In the genomic region with DNA sequence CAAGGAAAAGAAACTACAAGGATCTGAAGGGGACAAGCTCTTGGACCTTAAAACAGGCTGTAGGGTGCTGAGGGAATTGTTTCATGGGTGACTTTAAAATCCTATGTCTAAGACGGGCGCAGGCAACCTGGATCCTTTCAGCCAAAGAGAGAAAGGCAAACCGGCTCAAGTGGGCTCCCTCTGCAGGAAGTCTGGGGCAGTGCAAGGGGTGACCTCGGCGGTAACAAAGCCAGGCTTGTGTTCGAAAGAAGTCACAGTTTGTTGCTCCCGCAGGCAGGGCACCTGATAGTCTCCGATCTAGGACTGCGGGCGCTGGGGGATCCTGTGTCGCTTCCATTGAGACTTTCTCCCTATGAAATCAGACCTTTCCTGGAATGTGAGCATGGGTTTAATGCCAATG, we compare ENCODE assay signal across 9 mouse cellular contexts. TPM values are rescaled to one million over a fixed set of nuclear protein-coding genes. Genes with fewer than 3 reads are reported as not detected.
DNase-seq lines count a peak whose midpoint lies in the region; ATAC-seq and TF ChIP-seq lines count a peak whose summit lies in the region.
"Had no signal": no experiment of that assay in that cellular context is flagged by ENCODE, and none has a peak within 500 bp of the region (broad histone marks: within the 10 kb centered on the region; RNA-seq: fewer than 3 reads in every experiment).

No protein-coding gene starts in this region.

- no peak overlapping the region for H3K4me2 ChIP-seq in kidney, embryonic 16.5 days (replicated peaks; ENCODE audit: low read depth, low read length)
- H3K4me2 ChIP-seq in intestine, embryonic 15.5 days (replicated peaks) = peak overlapping the region; percentile 33
- H3K4me2 ChIP-seq in midbrain, embryonic 11.5 days = no peak overlapping the region
- H3K4me2 ChIP-seq: stomach, embryonic 15.5 days had no signal

- intact Hi-C loops in left cerebral cortex, postnatal 10 days (cut with DNase I) = loop anchor here (5.0 kb wide), 1 partner anchor 33 kb away; no protein-coding TSS in a partner anchor

- H3K4me3 ChIP-seq in kidney, embryonic 16.5 days (ENCODE audit: low read length) = no peak overlapping the region
- no peak overlapping the region for H3K4me3 ChIP-seq in intestine, embryonic 15.5 days (replicated peaks)
- H3K4me3 ChIP-seq in midbrain, embryonic 11.5 days (ENCODE audit: low read depth, low read length) = no peak overlapping the region
- H3K4me3 ChIP-seq in small intestine, adult 2 months (ENCODE audit: low read depth, low read length) = no peak overlapping the region
- H3K4me3 ChIP-seq: stomach, embryonic 15.5 days had no signal

- 0 out of 2 replicates have a peak, but pooled peaks cover 5% of the 10 kb centered on the region for H3K27me3 ChIP-seq in kidney, embryonic 16.5 days (ENCODE audit: insufficient read depth, low read length)
- H3K27me3 ChIP-seq in intestine, embryonic 15.5 days (replicated peaks) = no peaks in the 10 kb centered on the region
- no peaks in the 10 kb centered on the region for H3K27me3 ChIP-seq in midbrain, embryonic 11.5 days (ENCODE audit: control insufficient read depth, insufficient read depth, low read length)
- no peaks in the 10 kb centered on the region for H3K27me3 ChIP-seq in small intestine, adult 2 months (ENCODE audit: control insufficient read depth, insufficient read depth, low read length)
- H3K27me3 ChIP-seq: stomach, embryonic 15.5 days had no signal

- no peaks in the 10 kb centered on the region for H3K4me1 ChIP-seq in kidney, embryonic 16.5 days (ENCODE audit: insufficient read depth, low read length)
- 0 out of 2 replicates have a peak, but pooled peaks cover 2% of the 10 kb centered on the region for H3K4me1 ChIP-seq in intestine, embryonic 15.5 days (replicated peaks)
- H3K4me1 ChIP-seq in midbrain, embryonic 11.5 days (ENCODE audit: control insufficient read depth, insufficient read depth, low read length) = peaks cover 16% of the 10 kb centered on the region
- H3K4me1 ChIP-seq in small intestine, adult 2 months (ENCODE audit: control insufficient read depth, insufficient read depth, insufficient read length, low read length) = no peaks in the 10 kb centered on the region
- H3K4me1 ChIP-seq: stomach, embryonic 15.5 days had no signal

- no peaks in the 10 kb centered on the region for H3K9me3 ChIP-seq in kidney, embryonic 16.5 days (ENCODE audit: low read length)
- no peaks in the 10 kb centered on the region for H3K9me3 ChIP-seq in intestine, embryonic 15.5 days
- H3K9me3 ChIP-seq in midbrain, embryonic 11.5 days (ENCODE audit: control insufficient read depth, low read length) = no peaks in the 10 kb centered on the region
- H3K9me3 ChIP-seq: stomach, embryonic 15.5 days had no signal

- H3K36me3 ChIP-seq in kidney, embryonic 16.5 days (ENCODE audit: insufficient read depth, low read length) = no peaks in the 10 kb centered on the region
- no peaks in the 10 kb centered on the region for H3K36me3 ChIP-seq in intestine, embryonic 15.5 days
- H3K36me3 ChIP-seq in midbrain, embryonic 11.5 days (ENCODE audit: control insufficient read depth, insufficient read depth, low read length) = no peaks in the 10 kb centered on the region
- H3K36me3 ChIP-seq in small intestine, adult 2 months (ENCODE audit: control insufficient read depth, insufficient read depth, low read length) = no peaks in the 10 kb centered on the region
- H3K36me3 ChIP-seq: stomach, embryonic 15.5 days had no signal

- TF ChIP-seq POLR2A in small intestine, adult 2 months (IDR thresholded peaks at IDR 0.05; ENCODE audit: low read depth, low read length) = no peak

- H3K27ac ChIP-seq in kidney, embryonic 16.5 days (ENCODE audit: low read length) = no peak overlapping the region
- no peak overlapping the region for H3K27ac ChIP-seq in intestine, embryonic 15.5 days
- no peak overlapping the region for H3K27ac ChIP-seq in midbrain, embryonic 11.5 days (ENCODE audit: low read depth, low read length)
- no peak overlapping the region for H3K27ac ChIP-seq in small intestine, adult 2 months (ENCODE audit: insufficient read depth, low read depth, low read length)
- H3K27ac ChIP-seq: stomach, embryonic 15.5 days had no signal

- no peak overlapping the region for H3K9ac ChIP-seq in kidney, embryonic 16.5 days (replicated peaks; ENCODE audit: low read length)
- H3K9ac ChIP-seq in intestine, embryonic 15.5 days = no peak overlapping the region
- H3K9ac ChIP-seq in midbrain, embryonic 11.5 days (ENCODE audit: low read length) = no peak overlapping the region
- H3K9ac ChIP-seq: stomach, embryonic 15.5 days had no signal

- peak; percentile 79 for TF ChIP-seq CTCF in small intestine, adult 2 months (IDR thresholded peaks at IDR 0.05; ENCODE audit: extremely low read depth, insufficient read length, insufficient replicate concordance, low read depth, low read length)

- ATAC-seq in kidney, embryonic 16.5 days (ENCODE audit: low FRiP score, low TSS enrichment) = no peak
- ATAC-seq in intestine, embryonic 15.5 days = no peak
- 0 out of 2 replicates have a peak, but pooled peaks have one; percentile 25 for ATAC-seq in midbrain, embryonic 11.5 days (ENCODE audit: low FRiP score)

- DNase-seq in kidney, adult 11 months = peak; percentile 55
- peak; percentile 74 to 85 for DNase-seq in cerebellum, postnatal 4 days (ENCODE audit: low spot score in 2 of 2)
- DNase-seq in frontal cortex, postnatal 36 days (ENCODE audit: low spot score in 2 of 2) = peak; percentile 76 to 86
- DNase-seq in left cerebral cortex, postnatal 10 days (ENCODE audit: extremely low spot score in 1 of 2, low spot score in 2 of 2) = peak; percentile 69 to 79
- peak; percentile 98 for DNase-seq in midbrain, embryonic 11.5 days (ENCODE audit: low spot score, missing footprints)

- WGBS in kidney, embryonic 16.5 days = 6% methylated on average over 11 of the region's 11 CpGs
- WGBS in intestine, embryonic 15.5 days = 11% methylated on average over 11 of the region's 11 CpGs
- WGBS in midbrain, embryonic 11.5 days = 4% methylated on average over 11 of the region's 11 CpGs
- 7% methylated on average over 11 of the region's 11 CpGs for WGBS in small intestine, adult 2 months

RNA-seq across cellular contexts. Expression of gene Rab12, which starts 33.8 kb away (rescaled TPM):
- polyA plus RNA-seq in kidney, embryonic 16.5 days (2015; fragmentation: Nextera tagmentation; extraction: Ambion mirVana) = 15.7 and 35.9 TPM in 2 replicates
- polyA plus RNA-seq in intestine, embryonic 15.5 days (2015; fragmentation: Nextera tagmentation; extraction: Ambion mirVana) = 31.4 and 32.5 TPM in 2 replicates
- 100 to 1,000 TPM; 155 to 162 TPM for total RNA-seq in left cerebral cortex, postnatal 10 days (2021)
- 40.9 and 45.0 TPM in 2 replicates for polyA plus RNA-seq in midbrain, embryonic 11.5 days (2014; fragmentation: Nextera tagmentation; extraction: Ambion mirVana)
- polyA plus RNA-seq in small intestine, adult 2 months (2012; rRNA removed) = 9.3 and 25.7 TPM in 2 replicates

RNA-seq across cellular contexts. Expression of gene Mtcl1, which starts 36.2 kb away (rescaled TPM):
- polyA plus RNA-seq in kidney, embryonic 16.5 days (2015; fragmentation: Nextera tagmentation; extraction: Ambion mirVana) = 5.0 and 5.2 TPM in 2 replicates
- polyA plus RNA-seq in intestine, embryonic 15.5 days (2015; fragmentation: Nextera tagmentation; extraction: Ambion mirVana) = 5.0 and 5.5 TPM in 2 replicates
- 10 to 100 TPM; 65.9 to 67.3 TPM for total RNA-seq in left cerebral cortex, postnatal 10 days (2021)
- polyA plus RNA-seq in midbrain, embryonic 11.5 days (2014; fragmentation: Nextera tagmentation; extraction: Ambion mirVana) = 43.5 and 47.3 TPM in 2 replicates
- polyA plus RNA-seq in small intestine, adult 2 months (2012; rRNA removed) = 1.8 and 1.9 TPM in 2 replicates
